Mouse (Mus musculus): Measurements from ENCODE around the gene Gbf1. TPM values are rescaled to one million over a fixed set of nuclear protein-coding genes. Genes with fewer than 3 reads are reported as not detected.

Gene Gbf1
- total and polyA plus RNA-seq, 3 experiments: 8.6 to 26.1 (median 18.7) TPM

- peak overlapping the region; percentile 50 to 96 (median 71) for H3K4me3 ChIP-seq (replicated peaks in 1 of 3; ENCODE audit: low read depth in 2 of 3, low read length in 2 of 3, poor library complexity in 1 of 3)
- dilution Hi-C loops (cut with MboI; ENCODE audit: extremely low pct_ligation_motif_present, extremely low pct_unique_long_range_greater_than_20kb, low sequenced_read_pairs): no loop called here
- H3K27me3 ChIP-seq (replicated peaks): no peaks in the 10 kb centered on the region
- peak; percentile 20 for DNase-seq (ENCODE audit: extremely low read depth)
- peak overlapping the region; percentile 9 for H3K9ac ChIP-seq (ENCODE audit: insufficient read depth, low read depth)
- TF ChIP-seq USF1 (IDR thresholded peaks at IDR 0.05; ENCODE audit: low read depth, low read length) (no peak), POLR2A (IDR thresholded peaks at IDR 0.05; ENCODE audit: low read depth, low read length) (no peak), ELF1 (IDR thresholded peaks at IDR 0.05; ENCODE audit: low read depth, low read length) (no peak), SMC3 (IDR thresholded peaks at IDR 0.05; ENCODE audit: low read depth, low read length) (no peak), JUND (conservative IDR thresholded peaks at IDR 0.05; ENCODE audit: low read depth, low read length) (no peak), UBTF (IDR thresholded peaks at IDR 0.05; ENCODE audit: low read depth, low read length) (no peak), CHD1 (IDR thresholded peaks at IDR 0.05; ENCODE audit: low read depth, low read length) (no peak), MEF2A (IDR thresholded peaks at IDR 0.05; ENCODE audit: borderline replicate concordance, low read depth, low read length) (no peak)
- in situ Hi-C loops (cut with MboI; ENCODE audit: low pct_ligation_motif_present, low pct_unique_long_range_greater_than_20kb, low sequenced_read_pairs): no loop called here
- peaks cover 19 to 26% of the 10 kb centered on the region in 2 experiments for H3K36me3 ChIP-seq (replicated peaks in 1 of 2; ENCODE audit: control insufficient read depth in 1 of 2, insufficient read depth in 1 of 2, low read length in 1 of 2)
- peak overlapping the region; percentile 69; the same call in 1 of the 2 replicates for H3K27ac ChIP-seq (ENCODE audit: insufficient read depth, low read depth)
- peak overlapping the region; percentile 77 for H3K4me2 ChIP-seq (ENCODE audit: insufficient read depth, low read depth, poor library complexity, severe bottlenecking)
- H3K4me1 ChIP-seq (ENCODE audit: control insufficient read depth in 1 of 2, insufficient read depth in 2 of 2): peaks cover 8 to 32% of the 10 kb centered on the region in 2 experiments
- peaks cover 6% of the 10 kb centered on the region for H3K79me2 ChIP-seq (replicated peaks; ENCODE audit: control insufficient read depth, extremely low read depth, insufficient read depth, poor library complexity, severe bottlenecking)
- no peaks in the 10 kb centered on the region for H3K9me3 ChIP-seq (replicated peaks; ENCODE audit: low read length)
Observed at GRCm38 (mm10) chr19:46303251-46304215, 151.2 kb downstream of the Gbf1 start.

GRCm38 (mm10) chr19:46304216-46304841 lies 152.0 kb downstream of the Gbf1 start, which contains the start of gene Nfkb2:
TSS of gene Nfkb2 (plus strand) at chr19:46304320.
- Histone ChIP-seq H3K79me2 (replicated peaks; ENCODE audit: control insufficient read depth, extremely low read depth, insufficient read depth, poor library complexity, severe bottlenecking) (peaks cover 6% of the 10 kb centered on the region), H3K9me3 (replicated peaks; ENCODE audit: low read length) (no peaks in the 10 kb centered on the region), H3K36me3 (replicated peaks in 1 of 2; ENCODE audit: control insufficient read depth in 1 of 2, insufficient read depth in 1 of 2, low read length in 1 of 2) (peaks cover 27 to 34% of the 10 kb centered on the region in 2 experiments), H3K27ac (ENCODE audit: insufficient read depth, low read depth) (peak within 1 kb of the TSS; percentile 95), H3K4me2 (ENCODE audit: insufficient read depth, low read depth, poor library complexity, severe bottlenecking) (peak within 1 kb of the TSS; percentile 77), H3K4me3 (replicated peaks in 1 of 3; ENCODE audit: low read depth in 2 of 3, low read length in 2 of 3, poor library complexity in 1 of 3) (peak within 1 kb of the TSS; percentile 81 to 96 (median 95)), H3K9ac (ENCODE audit: insufficient read depth, low read depth) (peak within 1 kb of the TSS; percentile 48), H3K27me3 (replicated peaks) (no peaks in the 10 kb centered on the region), H3K4me1 (ENCODE audit: control insufficient read depth in 1 of 2, insufficient read depth in 2 of 2) (peaks cover 8 to 32% of the 10 kb centered on the region in 2 experiments)
- dilution Hi-C loops (cut with MboI; ENCODE audit: extremely low pct_ligation_motif_present, extremely low pct_unique_long_range_greater_than_20kb, low sequenced_read_pairs) (no loop called here), in situ Hi-C loops (cut with MboI; ENCODE audit: low pct_ligation_motif_present, low pct_unique_long_range_greater_than_20kb, low sequenced_read_pairs) (no loop called here)
- peak; percentile 96 for DNase-seq (ENCODE audit: extremely low read depth)
- TF ChIP-seq USF2 (conservative IDR thresholded peaks at IDR 0.05; ENCODE audit: low read depth, low read length) (no peak), ELF1 (IDR thresholded peaks at IDR 0.05; ENCODE audit: low read depth, low read length) (peak; percentile 74), MAX (IDR thresholded peaks at IDR 0.05; ENCODE audit: low read length) (peak; percentile 62; the same call in 1 of the 2 replicates), PAX5 (IDR thresholded peaks at IDR 0.05; ENCODE audit: low read length) (no peak), ETS1 (conservative IDR thresholded peaks at IDR 0.05; ENCODE audit: low read depth, low read length) (peak; percentile 58), MYC (IDR thresholded peaks at IDR 0.05; ENCODE audit: low read depth, low read length) (0 out of 2 replicates have a peak, but pooled peaks have one; percentile 53), UBTF (IDR thresholded peaks at IDR 0.05; ENCODE audit: low read depth, low read length) (no peak), GABPA (IDR thresholded peaks at IDR 0.05; ENCODE audit: insufficient replicate concordance, low read depth, low read length) (no peak), MXI1 (IDR thresholded peaks at IDR 0.05; ENCODE audit: low read depth, low read length) (no peak; the same call in none of the 2 replicates), CHD2 (IDR thresholded peaks at IDR 0.05; ENCODE audit: low read length) (peak; percentile 79), POLR2AphosphoS2 (IDR thresholded peaks at IDR 0.05; ENCODE audit: low read depth, low read length) (no peak; the same call in 1 of the 2 replicates), USF1 (IDR thresholded peaks at IDR 0.05; ENCODE audit: low read depth, low read length) (no peak), SMC3 (IDR thresholded peaks at IDR 0.05; ENCODE audit: low read depth, low read length) (peak; percentile 74), HCFC1 (IDR thresholded peaks at IDR 0.05; ENCODE audit: low read depth, low read length) (peak; percentile 51), MEF2A (IDR thresholded peaks at IDR 0.05; ENCODE audit: borderline replicate concordance, low read depth, low read length) (peak; percentile 73), ZNF384 (IDR thresholded peaks at IDR 0.05; ENCODE audit: low read depth, low read length) (0 out of 2 replicates have a peak, but pooled peaks have one; percentile 23), NRF1 (IDR thresholded peaks at IDR 0.05; ENCODE audit: low read depth, low read length) (peak; percentile 54), IRF4 (IDR thresholded peaks at IDR 0.05; ENCODE audit: low read depth, low read length) (peak; percentile 48), TBP (conservative IDR thresholded peaks at IDR 0.05; ENCODE audit: low read depth, low read length) (peak; percentile 68), JUND (conservative IDR thresholded peaks at IDR 0.05; ENCODE audit: low read depth, low read length) (no peak), ZMIZ1 (IDR thresholded peaks at IDR 0.05; ENCODE audit: low read depth, low read length) (peak; percentile 96), JUN (IDR thresholded peaks at IDR 0.05; ENCODE audit: insufficient read depth, low read depth, low read length) (no peak), RAD21 (IDR thresholded peaks at IDR 0.05; ENCODE audit: low read depth, low read length) (peak; percentile 52), TCF12 (IDR thresholded peaks at IDR 0.05; ENCODE audit: low read depth, low read length) (peak; percentile 74; the same call in 1 of the 2 replicates), KAT2A (IDR thresholded peaks at IDR 0.05; ENCODE audit: insufficient replicate concordance, low read length) (0 out of 2 replicates have a peak, but pooled peaks have one; percentile 46)
